Mouse (Mus musculus) liver, embryonic 14.5 days (tissue): Measurements from ENCODE around the gene Lrrc72. TPM values are rescaled to one million over a fixed set of nuclear protein-coding genes. Genes with fewer than 3 reads are reported as not detected.
"Not testable (repeated sequence)": the region's sequence is repeated elsewhere in the genome, so short reads cannot be mapped to it uniquely, and the experiment has no call there.

Experiments
- ATAC-seq: fragments of 200-750 bp; cut with Nextera tagmentation; 2 replicates; pipeline ENCODE4 v1.8.0; 2017; ENCODE audit warnings: moderate number of reproducible peaks, mild to moderate bottlenecking, moderate library complexity; ENCODE audit not compliant: insufficient read depth
- DNase-seq, 3 experiments: peaks; one replicate each; pipeline ENCODE4 v3.0.0-alpha.2; 2012 to 2013; ENCODE audit warnings: low read depth in 3 of 3, low spot score in 3 of 3
- H3K27ac ChIP-seq: fragments of 300-500 bp; sonication (generic); 2 replicates; pipeline ENCODE4 v1.5.1; 2014; ENCODE audit warnings: moderate library complexity, mild to moderate bottlenecking, control low read depth, inconsistent platforms
- H3K27me3 ChIP-seq: fragments of 300-500 bp; sonication (generic); 2 replicates; pipeline ENCODE4 v1.6.1; 2014; ENCODE audit warnings: mild to moderate bottlenecking, low read length, moderate library complexity; ENCODE audit not compliant: control insufficient read depth, insufficient read depth
- H3K36me3 ChIP-seq: fragments of 300-500 bp; sonication (generic); replicated peaks from 2 replicates; pipeline ENCODE4 v1.6.1; 2014; ENCODE audit warnings: low read depth; ENCODE audit not compliant: control insufficient read depth, insufficient read depth
- H3K4me1 ChIP-seq, 2 experiments: fragments of 200-500 bp in 1 of 2; fragments of 300-500 bp in 1 of 2; sonication (generic) in 1 of 2; replicated peaks; 2 replicates each; pipeline ENCODE4 v1.6.1; 2012 to 2014; ENCODE audit warnings: antibody characterized with exemption in 1 of 2, inconsistent platforms in 1 of 2, low read length in 1 of 2; ENCODE audit not compliant: control insufficient read depth in 2 of 2, insufficient read depth in 2 of 2
- H3K4me2 ChIP-seq: fragments of 300-500 bp; sonication (generic); 2 replicates; pipeline ENCODE4 v1.6.1; 2014; ENCODE audit warnings: low read depth, mild to moderate bottlenecking, control low read depth, moderate library complexity
- H3K4me3 ChIP-seq, 2 experiments: fragments of 200-500 bp in 1 of 2; fragments of 300-500 bp in 1 of 2; sonication (generic) in 1 of 2; 2 replicates each; pipeline ENCODE4 v1.5.1; 2012 to 2014; ENCODE audit warnings: low read depth in 2 of 2, low read length in 2 of 2, mild to moderate bottlenecking in 2 of 2, control low read depth in 1 of 2, inconsistent platforms in 1 of 2, moderate library complexity in 1 of 2; ENCODE audit not compliant: insufficient read depth in 1 of 2
- H3K9ac ChIP-seq: fragments of 300-500 bp; sonication (generic); replicated peaks from 2 replicates; pipeline ENCODE4 v1.6.1; 2014; ENCODE audit warnings: mild to moderate bottlenecking, control low read depth, moderate library complexity
- H3K9me3 ChIP-seq: fragments of 300-500 bp; sonication (generic); 2 replicates; pipeline ENCODE4 v1.6.1; 2016; ENCODE audit warnings: low read length, mixed read lengths; ENCODE audit not compliant: control insufficient read depth
- CTCF ChIP-seq: IDR thresholded peaks from 2 replicates; pipeline ENCODE4 v1.5.1; 2016; ENCODE audit warnings: antibody characterized with exemption, low read depth, control low read depth
- EP300 ChIP-seq: IDR thresholded peaks from 2 replicates; pipeline ENCODE4 v1.6.1; 2016; ENCODE audit warnings: antibody characterized with exemption, low read depth
- WGBS: fragments of 180-500 bp; shearing (Covaris S2); extraction: QIAGEN DNeasy Blood & Tissue Kit; methylation state at CpG from one replicate; pipeline ENCODE4 v1.1.7; 2014; ENCODE audit not compliant: insufficient replicate concordance; 5-methylcytosine and 5-hydroxymethylcytosine counted together
- polyA plus RNA-seq, 2 experiments: library from polyadenylated mRNA; depleted of rRNA in 1 of 2; stranded (reverse) in 1 of 2; unstranded in 1 of 2; fragments of >200 nt; fragmentation: Nextera tagmentation in 1 of 2; extraction: Ambion mirVana in 1 of 2; gene quantifications; 2 replicates each; pipeline versions ENCODE4 v1.2.1 to v1.2.3; 2012 to 2014

Gene Lrrc72
- polyA plus RNA-seq, 2 experiments: not detected

DNA sequence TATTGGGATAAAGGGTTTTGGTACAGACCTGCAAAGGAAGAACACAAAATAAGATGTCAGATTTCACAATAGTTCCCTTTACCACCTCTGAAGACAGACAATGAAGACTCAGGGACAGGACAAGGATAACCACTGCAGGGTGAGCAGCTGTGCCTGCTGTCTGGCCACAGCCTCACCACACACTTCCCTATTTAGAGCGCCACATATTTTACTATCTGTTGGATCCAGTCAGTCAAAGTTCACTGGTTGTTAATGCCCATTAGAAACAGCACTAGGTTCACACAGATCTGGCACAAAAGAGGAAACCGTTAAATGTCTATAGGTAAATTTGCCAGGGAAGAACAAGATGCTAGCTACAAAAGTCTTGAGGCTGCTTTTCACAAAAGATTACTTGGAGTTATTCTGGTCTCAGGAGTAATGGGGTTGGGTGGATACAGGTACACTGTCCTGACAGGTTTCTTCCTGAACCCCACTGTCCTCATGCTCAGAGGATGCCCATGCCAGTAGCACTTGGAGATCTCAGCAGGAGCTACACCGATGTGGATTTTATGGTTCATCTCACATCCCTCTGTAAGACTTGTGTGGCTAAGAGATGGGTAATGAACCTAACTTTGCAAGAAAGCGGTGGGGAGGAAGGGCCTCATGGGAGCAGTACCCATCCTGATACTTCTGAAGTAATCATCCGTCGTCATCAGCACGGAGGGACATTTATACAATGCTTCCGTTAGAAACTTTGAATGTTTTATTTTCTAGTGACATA lies 38.6 kb downstream of the Lrrc72 start:
- Histone ChIP-seq H3K4me3 (no peak overlapping the region), H3K4me1 (no peaks in the 10 kb centered on the region), H3K36me3 (no peaks in the 10 kb centered on the region), H3K27ac (no peak overlapping the region), H3K9me3 (no peaks in the 10 kb centered on the region), H3K4me2 (no peak overlapping the region), H3K27me3 (no peaks in the 10 kb centered on the region), H3K9ac (no peak overlapping the region)
- DNase-seq (no peak), ATAC-seq (no peak)
- WGBS: 27% methylated on average over 8 of the region's 8 CpGs
- TF ChIP-seq CTCF: no peak
- no peak for TF ChIP-seq EP300

DNA sequence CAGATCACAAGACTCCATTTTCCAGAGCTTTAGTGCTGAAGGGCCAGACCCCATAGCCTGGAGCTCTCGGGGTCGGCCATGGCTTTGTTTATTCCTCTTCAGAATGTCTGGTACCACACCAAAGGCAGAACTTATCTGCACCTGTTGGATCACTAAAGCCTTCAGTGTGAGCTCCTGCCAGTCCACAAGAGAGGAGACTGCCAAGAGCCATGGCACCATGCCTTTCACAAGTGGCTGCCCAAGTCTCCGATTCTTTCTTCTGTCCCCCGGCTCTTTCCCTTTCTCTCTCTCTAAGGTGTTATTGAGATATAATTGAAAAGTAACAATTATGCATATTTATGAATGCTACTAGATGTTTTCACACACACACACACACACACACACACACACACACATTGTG lies 43.1 kb downstream of the Lrrc72 start:
- H3K4me1 ChIP-seq: no peaks in the 10 kb centered on the region
- no peak overlapping the region for H3K4me2 ChIP-seq
- H3K36me3 ChIP-seq: no peaks in the 10 kb centered on the region
- DNase-seq (no peak), ATAC-seq (no peak)
- H3K27ac ChIP-seq: no peak overlapping the region
- WGBS: 72% methylated on average over 4 of the region's 4 CpGs
- H3K9me3 ChIP-seq: no peaks in the 10 kb centered on the region
- H3K9ac ChIP-seq: no peak overlapping the region
- H3K4me3 ChIP-seq: no peak overlapping the region
- TF ChIP-seq EP300: no peak
- TF ChIP-seq CTCF: no peak
- no peaks in the 10 kb centered on the region for H3K27me3 ChIP-seq

DNA sequence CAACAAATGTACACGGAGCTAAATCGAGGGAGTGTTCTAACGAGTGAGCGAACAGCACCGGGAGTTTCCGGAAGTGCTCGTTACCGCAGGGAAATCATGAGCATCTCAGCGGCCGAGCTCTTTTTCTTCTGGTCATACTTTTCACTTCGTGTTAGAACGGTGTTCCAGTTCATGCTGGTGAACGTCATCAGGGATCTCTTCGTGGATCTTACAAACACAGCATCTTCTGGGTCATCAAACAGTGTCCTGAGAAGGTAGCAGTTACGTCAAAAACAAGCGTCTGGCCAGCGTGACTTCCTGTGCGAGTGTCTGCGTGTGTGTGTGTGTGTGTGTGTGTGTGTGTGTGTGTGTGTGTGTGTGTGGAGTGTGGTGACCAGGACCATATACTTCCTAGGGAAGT lies 44.7 kb downstream of the Lrrc72 start:
- Histone ChIP-seq H3K4me3 (0 out of 4 replicates have a peak overlapping the region, but pooled peaks of 1 of the 2 experiments have one; percentile 24), H3K27ac (no peak overlapping the region), H3K36me3 (no peaks in the 10 kb centered on the region), H3K9me3 (no peaks in the 10 kb centered on the region), H3K4me1 (no peaks in the 10 kb centered on the region), H3K27me3 (no peaks in the 10 kb centered on the region), H3K9ac (no peak overlapping the region), H3K4me2 (no peak overlapping the region)
- 65% methylated on average over 19 of the region's 19 CpGs for WGBS
- TF ChIP-seq CTCF: no peak
- ATAC-seq (no peak), DNase-seq (no peak)

DNA sequence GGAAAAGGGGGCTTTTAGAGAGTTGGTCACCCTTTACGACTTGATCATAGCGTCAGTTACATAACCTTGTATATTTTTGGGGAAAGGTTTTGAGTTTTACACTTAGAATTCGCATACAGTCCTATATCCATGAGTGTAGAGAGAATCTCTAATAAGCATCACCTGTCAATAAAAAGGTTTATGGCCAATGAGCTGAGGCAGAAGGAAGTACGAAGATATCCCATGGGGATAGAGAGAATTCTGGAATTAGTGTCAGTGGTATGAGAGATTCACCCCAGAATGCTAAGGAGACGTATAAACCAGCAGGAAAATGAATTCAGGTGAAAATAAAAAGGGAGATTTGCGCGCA lies 45.4 kb downstream of the Lrrc72 start:
- Histone ChIP-seq H3K27ac (no peak overlapping the region), H3K9me3 (no peaks in the 10 kb centered on the region), H3K4me1 (no peaks in the 10 kb centered on the region), H3K36me3 (no peaks in the 10 kb centered on the region), H3K27me3 (no peaks in the 10 kb centered on the region), H3K4me2 (no peak overlapping the region), H3K9ac (no peak overlapping the region), H3K4me3 (no peak overlapping the region)
- 63% methylated on average over 7 of the region's 7 CpGs for WGBS
- ATAC-seq (no peak), DNase-seq (no peak)
- TF ChIP-seq CTCF: no peak
- TF ChIP-seq EP300: no peak

DNA sequence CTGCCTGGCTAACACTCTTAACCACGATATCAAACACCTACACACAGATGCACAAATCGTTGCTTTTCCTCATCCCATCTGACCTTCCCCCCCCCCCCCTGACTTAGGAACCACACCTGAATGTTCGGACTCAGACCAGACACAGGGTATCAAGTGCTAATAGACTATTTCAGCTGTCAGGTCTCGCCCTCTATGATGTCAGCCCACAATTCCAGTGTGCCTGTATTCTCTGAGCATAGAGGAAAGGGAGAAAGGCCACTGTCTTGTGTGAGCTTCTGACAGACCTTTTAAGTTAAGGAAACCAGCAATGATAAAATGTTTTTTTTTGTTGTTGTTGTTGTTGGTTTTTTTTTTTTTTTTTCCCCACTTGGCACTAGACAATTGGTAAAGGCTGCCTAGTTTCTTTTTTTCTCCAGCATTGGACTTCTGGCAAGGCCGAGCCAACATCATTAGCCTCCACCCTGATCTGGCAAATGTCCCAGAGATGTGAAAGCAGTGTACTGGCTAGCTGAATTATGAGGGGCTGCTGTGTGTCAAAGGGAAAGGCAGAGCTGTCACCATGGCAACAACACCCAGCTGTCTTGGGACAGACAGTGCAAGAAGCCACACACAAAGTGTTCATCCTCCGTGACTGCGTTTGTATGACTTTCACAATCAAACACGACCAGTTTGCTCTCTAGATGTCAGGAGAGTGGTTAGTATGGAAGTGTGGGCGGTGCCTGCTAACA lies 46.0 kb downstream of the Lrrc72 start:
- Histone ChIP-seq H3K4me1 (no peaks in the 10 kb centered on the region), H3K27me3 (no peaks in the 10 kb centered on the region), H3K9me3 (no peaks in the 10 kb centered on the region), H3K4me2 (no peak overlapping the region), H3K9ac (no peak overlapping the region), H3K27ac (no peak overlapping the region), H3K36me3 (no peaks in the 10 kb centered on the region), H3K4me3 (no peak overlapping the region)
- ATAC-seq (no peak), DNase-seq (no peak)
- no peak for TF ChIP-seq CTCF
- no peak for TF ChIP-seq EP300
- WGBS: 53% methylated on average over 9 of the region's 9 CpGs

DNA sequence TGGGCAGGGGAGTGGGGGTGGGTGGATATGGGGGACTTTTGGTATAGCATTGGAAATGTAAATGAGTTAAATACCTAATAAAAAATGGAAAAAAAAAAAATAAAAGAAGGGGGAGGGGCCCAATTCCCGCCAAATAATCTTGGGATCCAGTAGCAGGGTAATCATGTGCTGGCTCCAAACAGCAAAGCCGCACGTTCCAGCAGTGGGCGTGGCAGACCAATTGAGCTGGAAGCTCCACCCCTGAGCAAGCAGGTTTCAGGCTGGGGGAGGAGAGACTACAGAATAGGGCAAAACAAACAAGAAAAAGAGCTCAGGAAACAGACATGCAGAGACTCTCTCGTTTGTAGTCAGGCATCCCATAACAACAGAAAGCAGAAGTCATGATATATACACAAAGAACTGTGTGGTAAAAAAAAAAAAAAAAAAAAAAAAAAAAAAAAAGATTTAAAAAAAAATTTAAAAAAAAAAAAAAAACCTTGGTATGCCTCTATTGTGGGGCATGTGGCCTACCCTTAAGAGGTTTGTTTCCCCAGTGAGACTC lies 47.5 kb downstream of the Lrrc72 start:
- H3K9ac ChIP-seq, H3K36me3 ChIP-seq, H3K27me3 ChIP-seq, ATAC-seq, H3K4me1 ChIP-seq, H3K4me2 ChIP-seq, H3K27ac ChIP-seq, H3K9me3 ChIP-seq, DNase-seq, H3K4me3 ChIP-seq: not testable (repeated sequence)
- WGBS: 36% methylated on average over 5 of the region's 5 CpGs
